Mouse (Mus musculus): ENCODE results near the gene Tmcc1. TPM values are rescaled to one million over a fixed set of nuclear protein-coding genes. Genes with fewer than 3 reads are reported as not detected.

Tmcc1 gene
- total and polyA plus RNA-seq, 3 experiments, result 9.1 to 30.6 TPM; not detected in 1

DNA sequence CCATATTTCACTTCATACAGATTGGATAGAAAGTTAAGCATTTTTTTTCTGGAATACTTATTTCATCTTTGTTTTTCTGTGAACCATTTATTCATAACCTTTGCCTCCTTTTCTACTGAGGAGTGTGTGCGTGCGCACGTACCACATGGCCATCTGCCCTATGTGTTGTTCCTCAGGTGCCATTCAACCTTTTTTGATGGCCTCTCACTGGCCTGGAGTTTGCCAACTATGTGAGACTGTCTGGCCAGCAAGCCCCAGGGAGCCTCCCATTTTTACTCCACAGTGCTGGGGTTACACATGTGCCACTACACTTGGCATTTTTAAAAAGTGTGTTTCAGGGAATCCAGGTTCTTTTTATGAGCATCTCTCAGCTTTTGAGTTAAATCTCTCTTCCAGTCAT is 177.4 kb downstream of the Tmcc1 start:
- no peak overlapping the region for H3K9ac ChIP-seq (ENCODE audit: control insufficient read depth, low read depth, low read length, poor library complexity, severe bottlenecking)
- TF ChIP-seq SMC3 (IDR thresholded peaks at IDR 0.05; ENCODE audit: low read depth, low read length), result no peak
- TF ChIP-seq JUND (IDR thresholded peaks at IDR 0.05; ENCODE audit: low read depth, low read length), result no peak
- TF ChIP-seq TAL1 (IDR thresholded peaks at IDR 0.05; ENCODE audit: low read length), result no peak
- TF ChIP-seq ZNF384 (IDR thresholded peaks at IDR 0.05; ENCODE audit: low read depth, low read length), result no peak
- no peak for TF ChIP-seq ZMIZ1 (IDR thresholded peaks at IDR 0.05; ENCODE audit: low read depth, low read length)
- no peak for TF ChIP-seq GATA1 (IDR thresholded peaks at IDR 0.05; ENCODE audit: low read depth, low read length)
- no peak for DNase-seq (ENCODE audit: low read depth, low spot score)

DNA sequence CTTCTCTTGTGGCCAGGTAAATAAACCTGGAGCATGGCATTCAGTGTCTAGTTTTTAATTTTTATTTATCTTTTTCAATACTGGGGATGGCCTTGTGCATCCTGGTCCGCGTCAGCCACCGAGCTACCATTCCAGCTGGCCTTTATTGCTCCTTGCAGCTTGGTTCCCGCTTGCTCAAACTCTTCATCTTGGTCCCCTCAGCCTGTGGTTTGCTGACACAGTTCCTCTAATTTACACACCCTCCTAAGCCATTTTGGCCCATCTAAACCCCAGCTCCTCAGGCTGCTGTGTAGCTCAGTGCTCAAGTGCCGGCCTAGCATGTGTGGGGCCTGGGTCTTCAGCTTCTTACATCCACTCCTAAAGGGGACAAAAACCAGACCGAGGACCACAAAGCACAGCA is 179.2 kb downstream of the Tmcc1 start:
- no peaks in the 10 kb centered on the region for H3K79me2 ChIP-seq (ENCODE audit: control insufficient read depth, insufficient read depth, low read length, poor library complexity)
- H3K27me3 ChIP-seq (ENCODE audit: control insufficient read depth in 1 of 2, insufficient read depth in 2 of 2, low read length in 2 of 2), result no peaks in the 10 kb centered on the region
- TF ChIP-seq MYC (IDR thresholded peaks at IDR 0.05; ENCODE audit: low read depth, low read length) (no peak), EP300 (IDR thresholded peaks at IDR 0.05; ENCODE audit: low read depth in 1 of 2, low read length in 2 of 2) (no peak), BHLHE40 (IDR thresholded peaks at IDR 0.05; ENCODE audit: borderline replicate concordance, low read depth, low read length) (no peak), MXI1 (IDR thresholded peaks at IDR 0.05; ENCODE audit: low read depth, low read length) (no peak), ZKSCAN1 (IDR thresholded peaks at IDR 0.05; ENCODE audit: low read depth, low read length) (no peak), TAL1 (IDR thresholded peaks at IDR 0.05; ENCODE audit: low read length) (no peak), NELFE (IDR thresholded peaks at IDR 0.05; ENCODE audit: low read depth, low read length) (no peak), ZNF384 (IDR thresholded peaks at IDR 0.05; ENCODE audit: low read depth, low read length) (no peak), JUND (IDR thresholded peaks at IDR 0.05; ENCODE audit: low read depth, low read length) (no peak), USF2 (IDR thresholded peaks at IDR 0.05; ENCODE audit: borderline replicate concordance in 1 of 2, insufficient read depth in 1 of 2, low read depth in 1 of 2, low read length in 2 of 2) (no peak), GATA1 (IDR thresholded peaks at IDR 0.05; ENCODE audit: low read depth, low read length) (no peak), MAFK (IDR thresholded peaks at IDR 0.05; ENCODE audit: borderline replicate concordance, low read depth, low read length) (no peak), GABPA (IDR thresholded peaks at IDR 0.05; ENCODE audit: low read depth, low read length) (no peak), POLR2A (IDR thresholded peaks at IDR 0.05; ENCODE audit: control insufficient read depth in 1 of 2, insufficient read depth in 1 of 2, low read depth in 1 of 2, low read length in 2 of 2, poor library complexity in 1 of 2) (no peak), ETS1 (IDR thresholded peaks at IDR 0.05; ENCODE audit: low read depth, low read length) (no peak), USF1 (IDR thresholded peaks at IDR 0.05; ENCODE audit: low read depth, low read length) (no peak)
- no peak overlapping the region for H3K9ac ChIP-seq (ENCODE audit: control insufficient read depth, low read depth, low read length, poor library complexity, severe bottlenecking)
- peaks cover 0 to 3% of the 10 kb centered on the region in 2 experiments; a peak in 2 of 4 replicates for H3K36me3 ChIP-seq (ENCODE audit: control insufficient read depth in 1 of 2, insufficient read depth in 2 of 2, low read length in 2 of 2)
- no peak overlapping the region for H3K27ac ChIP-seq (ENCODE audit: control insufficient read depth, low read depth, low read length)
- no peak overlapping the region for H3K4me3 ChIP-seq (ENCODE audit: control insufficient read depth in 1 of 2, insufficient read depth in 1 of 2, low read depth in 2 of 2, low read length in 2 of 2)
- H3K9me3 ChIP-seq (replicated peaks; ENCODE audit: insufficient read depth, low read length), result no peaks in the 10 kb centered on the region
- 0 out of 4 replicates have a peak, but pooled peaks cover 0 to 10% of the 10 kb centered on the region in 2 experiments for H3K4me1 ChIP-seq (ENCODE audit: control insufficient read depth in 1 of 2, insufficient read depth in 2 of 2, low read length in 2 of 2)
- peak; percentile 19 for DNase-seq (ENCODE audit: low read depth, low spot score)

More for the DNA sequence above, 177.4 kb downstream of the Tmcc1 start:
- no peak overlapping the region for H3K27ac ChIP-seq (ENCODE audit: control insufficient read depth, low read depth, low read length)
- no peak overlapping the region for H3K4me3 ChIP-seq (ENCODE audit: control insufficient read depth in 1 of 2, insufficient read depth in 1 of 2, low read depth in 2 of 2, low read length in 2 of 2)
- no peaks in the 10 kb centered on the region for H3K79me2 ChIP-seq (ENCODE audit: control insufficient read depth, insufficient read depth, low read length, poor library complexity)
- H3K27me3 ChIP-seq (ENCODE audit: control insufficient read depth in 1 of 2, insufficient read depth in 2 of 2, low read length in 2 of 2), result no peaks in the 10 kb centered on the region
- peaks cover 0 to 3% of the 10 kb centered on the region in 2 experiments; a peak in 2 of 4 replicates for H3K36me3 ChIP-seq (ENCODE audit: control insufficient read depth in 1 of 2, insufficient read depth in 2 of 2, low read length in 2 of 2)
- no peaks in the 10 kb centered on the region for H3K9me3 ChIP-seq (replicated peaks; ENCODE audit: insufficient read depth, low read length)
- 0 out of 4 replicates have a peak, but pooled peaks cover 0 to 5% of the 10 kb centered on the region in 2 experiments for H3K4me1 ChIP-seq (ENCODE audit: control insufficient read depth in 1 of 2, insufficient read depth in 2 of 2, low read length in 2 of 2)

All from MEL (cell line).